ENCODE assay signal across 22 mouse cellular contexts in the genomic region with DNA sequence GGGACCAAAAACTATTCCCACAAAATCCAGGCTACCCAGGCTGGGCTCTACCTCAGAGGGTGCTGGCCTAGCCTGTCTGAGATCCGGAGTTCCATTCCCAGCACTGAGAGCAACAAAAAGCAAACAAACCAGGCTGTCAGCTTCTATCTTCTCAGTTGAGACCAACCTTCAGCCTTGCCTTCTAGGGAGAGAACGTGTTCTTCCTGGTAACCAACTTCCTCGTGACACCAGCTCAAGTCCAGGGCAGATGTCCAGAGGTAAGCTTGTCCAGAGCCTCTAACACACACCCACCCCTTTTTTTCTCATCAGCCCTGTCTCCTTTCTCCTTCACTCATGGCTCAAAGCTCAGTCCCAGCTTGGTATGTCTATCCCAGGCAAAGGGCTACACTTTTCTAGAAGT. TPM values are rescaled to one million over a fixed set of nuclear protein-coding genes. Genes with fewer than 3 reads are reported as not detected.
"Had no signal": no experiment of that assay in that cellular context is flagged by ENCODE, and none has a peak within 500 bp of the region (broad histone marks: within the 10 kb centered on the region; RNA-seq: fewer than 3 reads in every experiment).

No protein-coding gene starts in this region.

- H3K4me3 ChIP-seq: gastrocnemius, adult 2 months; heart, embryonic 10.5 days; heart, embryonic 12.5 days; hindbrain, embryonic 10.5 days; hindbrain, embryonic 12.5 days; intestine, embryonic 15.5 days; layer of hippocampus, adult 2 months; limb, embryonic 10.5 days; limb, embryonic 12.5 days; liver, embryonic 13.5 days; liver, embryonic 15.5 days had no signal

- H3K9ac ChIP-seq: heart, embryonic 12.5 days; hindbrain, embryonic 12.5 days; hindbrain, embryonic 14.5 days; intestine, embryonic 15.5 days; limb, embryonic 12.5 days; liver, embryonic 13.5 days; liver, embryonic 15.5 days had no signal

- H3K27me3 ChIP-seq: intestine, embryonic 15.5 days had no signal

- ATAC-seq: hindbrain, embryonic 16.5 days; inflammation-experienced regulatory T-cells, adult 6 months; intestine, embryonic 15.5 days had no signal

- DNase-seq: gastrocnemius, adult 2 months; gastrocnemius, postnatal 10 days; gastrocnemius, postnatal 25 days; heart, adult 18-20 months; heart, postnatal 10 days; heart, postnatal 4 days; kidney, postnatal 14 days; liver; liver, embryonic 13.5 days had no signal

- H3K9me3 ChIP-seq: heart, embryonic 10.5 days; heart, embryonic 12.5 days; hindbrain, embryonic 10.5 days; hindbrain, embryonic 12.5 days; intestine, embryonic 15.5 days; limb, embryonic 10.5 days; limb, embryonic 12.5 days; liver, embryonic 13.5 days; liver, embryonic 15.5 days had no signal

- H3K36me3 ChIP-seq: heart, embryonic 10.5 days; heart, embryonic 12.5 days; hindbrain, embryonic 10.5 days; hindbrain, embryonic 12.5 days; intestine, embryonic 15.5 days; limb, embryonic 10.5 days; limb, embryonic 12.5 days; liver, embryonic 13.5 days; liver, embryonic 15.5 days had no signal

- H3K27ac ChIP-seq: gastrocnemius, adult 2 months; heart, embryonic 10.5 days; hindbrain, embryonic 10.5 days; hindbrain, embryonic 12.5 days; hindbrain, embryonic 14.5 days; intestine, embryonic 15.5 days; limb, embryonic 10.5 days; limb, embryonic 12.5 days; liver, embryonic 13.5 days; liver, embryonic 15.5 days had no signal

- H3K4me2 ChIP-seq: heart, embryonic 12.5 days; hindbrain, embryonic 12.5 days; hindbrain, embryonic 14.5 days; intestine, embryonic 15.5 days; limb, embryonic 12.5 days; liver, embryonic 11.5 days; liver, embryonic 13.5 days; liver, embryonic 15.5 days had no signal

RNA-seq across cellular contexts. Expression of a gene that starts 3.1 kb away (rescaled TPM):
- polyA plus RNA-seq: inflammation-experienced regulatory T-cells, adult 6 months; liver, embryonic 13.5 days had no signal

RNA-seq across cellular contexts. Expression of a gene that starts 3.7 kb away (rescaled TPM):
- polyA plus RNA-seq: limb, embryonic 10.5 days; limb, embryonic 12.5 days; liver, embryonic 11.5 days; liver, embryonic 13.5 days; liver, embryonic 15.5 days had no signal
